Mouse (Mus musculus) CH12.LX (cell line): ENCODE results near the gene Fundc2. TPM values are rescaled to one million over a fixed set of nuclear protein-coding genes. Genes with fewer than 3 reads are reported as not detected.

ENCODE experiments used
- DNase-seq: peaks from one replicate; pipeline ENCODE4 v3.0.0-alpha.2; 2013; ENCODE audit errors: extremely low read depth
- H3K27ac ChIP-seq: 2 replicates; pipeline ENCODE4 v1.5.1; 2012; ENCODE audit warnings: low read depth, mild to moderate bottlenecking, control low read depth, moderate library complexity; ENCODE audit not compliant: insufficient read depth
- H3K27me3 ChIP-seq: replicated peaks from 2 replicates; pipeline ENCODE3; 2012; ENCODE audit warnings: inconsistent platforms
- H3K36me3 ChIP-seq, 2 experiments: replicated peaks in 1 of 2; 2 replicates each; pipeline versions ENCODE3 to v1.6.1; 2012; ENCODE audit warnings: inconsistent platforms in 1 of 2, low read length in 1 of 2, mild to moderate bottlenecking in 1 of 2, mixed read lengths in 1 of 2, moderate library complexity in 1 of 2; ENCODE audit not compliant: control insufficient read depth in 1 of 2, insufficient read depth in 1 of 2
- H3K4me1 ChIP-seq, 2 experiments: 2 replicates each; pipeline ENCODE4 v1.6.1; 2012; ENCODE audit warnings: inconsistent platforms in 1 of 2, moderate library complexity in 1 of 2; ENCODE audit not compliant: insufficient read depth in 2 of 2, control insufficient read depth in 1 of 2
- H3K4me2 ChIP-seq: 2 replicates; pipeline ENCODE4 v1.6.1; 2012; ENCODE audit warnings: low read depth, mild to moderate bottlenecking, control low read depth; ENCODE audit not compliant: poor library complexity, insufficient read depth, severe bottlenecking
- H3K4me3 ChIP-seq, 3 experiments: fragments of 150-350 bp in 1 of 3; sonication (generic) in 1 of 3; replicated peaks in 1 of 3; 2 replicates each; pipeline versions ENCODE3 to v1.5.1; 2011 to 2012; ENCODE audit warnings: low read depth in 2 of 3, low read length in 2 of 3, mild to moderate bottlenecking in 2 of 3, moderate library complexity in 2 of 3, control low read depth in 1 of 3, improper control_type of control experiment in 1 of 3, inconsistent platforms in 1 of 3, mixed read lengths in 1 of 3; ENCODE audit not compliant: poor library complexity in 1 of 3
- H3K79me2 ChIP-seq: replicated peaks from 2 replicates; pipeline ENCODE4 v1.6.1; 2012; ENCODE audit warnings: mild to moderate bottlenecking, moderate library complexity; ENCODE audit not compliant: control insufficient read depth, poor library complexity, insufficient read depth, severe bottlenecking; ENCODE audit errors: extremely low read depth
- H3K9ac ChIP-seq: 2 replicates; pipeline ENCODE4 v1.6.1; 2012; ENCODE audit warnings: low read depth, mild to moderate bottlenecking, control low read depth, moderate library complexity; ENCODE audit not compliant: insufficient read depth
- H3K9me3 ChIP-seq: replicated peaks from 2 replicates; pipeline ENCODE3; 2012; ENCODE audit warnings: low read length, inconsistent platforms, mixed read lengths
- BHLHE40 ChIP-seq: IDR thresholded peaks from 2 replicates; pipeline ENCODE4 v1.6.1; 2011; ENCODE audit warnings: mild to moderate bottlenecking, low read depth, low read length, improper control_type of control experiment
- CHD2 ChIP-seq: IDR thresholded peaks from 2 replicates; pipeline ENCODE4 v1.6.1; 2011; ENCODE audit warnings: low read length, improper control_type of control experiment
- CTCF ChIP-seq, 2 experiments: IDR thresholded peaks in 1 of 2; conservative IDR thresholded peaks in 1 of 2; 2 replicates each; pipeline ENCODE4 v1.5.1; 2011 to 2012; ENCODE audit warnings: low read depth in 2 of 2, low read length in 2 of 2, improper control_type of control experiment in 1 of 2, inconsistent platforms in 1 of 2, mild to moderate bottlenecking in 1 of 2, moderate library complexity in 1 of 2
- E2F4 ChIP-seq: IDR thresholded peaks from 2 replicates; pipeline ENCODE4 v1.6.1; 2011; ENCODE audit warnings: low read depth, low read length, improper control_type of control experiment; ENCODE audit not compliant: insufficient replicate concordance
- HCFC1 ChIP-seq: IDR thresholded peaks from 2 replicates; pipeline ENCODE4 v1.6.1; 2012; ENCODE audit warnings: low read depth, mild to moderate bottlenecking, inconsistent platforms, low read length, improper control_type of control experiment
- IRF4 ChIP-seq: IDR thresholded peaks from 2 replicates; pipeline ENCODE4 v1.6.1; 2014; ENCODE audit warnings: low read depth, mild to moderate bottlenecking, inconsistent platforms, low read length, improper control_type of control experiment
- JUN ChIP-seq: IDR thresholded peaks from 2 replicates; pipeline ENCODE4 v1.6.1; 2011; ENCODE audit warnings: low read depth, mild to moderate bottlenecking, low read length, improper control_type of control experiment, moderate library complexity; ENCODE audit not compliant: insufficient read depth
- MAFK ChIP-seq: IDR thresholded peaks from 2 replicates; pipeline ENCODE4 v1.6.1; 2011; ENCODE audit warnings: low read length, improper control_type of control experiment; ENCODE audit not compliant: insufficient replicate concordance
- MAX ChIP-seq: IDR thresholded peaks from 2 replicates; pipeline ENCODE4 v1.6.1; 2011; ENCODE audit warnings: low read length, improper control_type of control experiment
- MEF2A ChIP-seq: IDR thresholded peaks from 2 replicates; pipeline ENCODE4 v1.6.1; 2014; ENCODE audit warnings: low read depth, mild to moderate bottlenecking, inconsistent platforms, low read length, improper control_type of control experiment, borderline replicate concordance
- MXI1 ChIP-seq: IDR thresholded peaks from 2 replicates; pipeline ENCODE4 v1.6.1; 2011; ENCODE audit warnings: mild to moderate bottlenecking, low read depth, low read length, improper control_type of control experiment
- MYC ChIP-seq: IDR thresholded peaks from 2 replicates; pipeline ENCODE4 v1.6.1; 2011; ENCODE audit warnings: low read depth, mild to moderate bottlenecking, improper control_type of control experiment, low read length
- NELFE ChIP-seq: IDR thresholded peaks from 2 replicates; pipeline ENCODE4 v1.6.1; 2011; ENCODE audit warnings: low read depth, low read length, improper control_type of control experiment
- PAX5 ChIP-seq: IDR thresholded peaks from 2 replicates; pipeline ENCODE4 v1.6.1; 2012; ENCODE audit warnings: low read length, inconsistent platforms, mixed read lengths
- POLR2A ChIP-seq: IDR thresholded peaks from 2 replicates; pipeline ENCODE4 v1.6.1; 2011; ENCODE audit warnings: low read depth, mild to moderate bottlenecking, improper control_type of control experiment, low read length
- POLR2AphosphoS2 ChIP-seq: IDR thresholded peaks from 2 replicates; pipeline ENCODE4 v1.6.1; 2011; ENCODE audit warnings: low read depth, low read length, improper control_type of control experiment
- RAD21 ChIP-seq: IDR thresholded peaks from 2 replicates; pipeline ENCODE4 v1.6.1; 2011; ENCODE audit warnings: low read depth, mild to moderate bottlenecking, low read length, improper control_type of control experiment, moderate library complexity
- RCOR1 ChIP-seq: conservative IDR thresholded peaks from 2 replicates; pipeline ENCODE4 v1.6.1; 2012; ENCODE audit warnings: low read depth, mild to moderate bottlenecking, inconsistent platforms, low read length, improper control_type of control experiment
- SMC3 ChIP-seq: IDR thresholded peaks from 2 replicates; pipeline ENCODE4 v1.6.1; 2011; ENCODE audit warnings: low read depth, low read length, improper control_type of control experiment
- TCF12 ChIP-seq: IDR thresholded peaks from 2 replicates; pipeline ENCODE4 v1.6.1; 2014; ENCODE audit warnings: low read depth, mild to moderate bottlenecking, inconsistent platforms, low read length, improper control_type of control experiment
- UBTF ChIP-seq: IDR thresholded peaks from 2 replicates; pipeline ENCODE4 v1.6.1; 2012; ENCODE audit warnings: low read depth, mild to moderate bottlenecking, inconsistent platforms, low read length, improper control_type of control experiment, moderate library complexity
- USF1 ChIP-seq: IDR thresholded peaks from 2 replicates; pipeline ENCODE4 v1.6.1; 2014; ENCODE audit warnings: low read depth, mild to moderate bottlenecking, inconsistent platforms, low read length, improper control_type of control experiment
- USF2 ChIP-seq: conservative IDR thresholded peaks from 2 replicates; pipeline ENCODE4 v1.6.1; 2011; ENCODE audit warnings: low read depth, low read length, improper control_type of control experiment
- ZC3H11A ChIP-seq: IDR thresholded peaks from 2 replicates; pipeline ENCODE4 v1.6.1; 2012; ENCODE audit warnings: low read depth, mild to moderate bottlenecking, inconsistent platforms, low read length, improper control_type of control experiment
- ZKSCAN1 ChIP-seq: IDR thresholded peaks from 2 replicates; pipeline ENCODE4 v1.6.1; 2012; ENCODE audit warnings: low read depth, inconsistent platforms, low read length, improper control_type of control experiment, borderline replicate concordance
- ZNF384 ChIP-seq: IDR thresholded peaks from 2 replicates; pipeline ENCODE4 v1.6.1; 2012; ENCODE audit warnings: low read depth, low read length, improper control_type of control experiment, inconsistent platforms
- dilution Hi-C: fragments of 300-500 bp; cut with MboI; formaldehyde crosslinking; loops from 2 replicates; pipeline ENCODE4 v1.14.3; 2020; ENCODE audit warnings: low sequenced_read_pairs; ENCODE audit not compliant: extremely low pct_unique_long_range_greater_than_20kb, extremely low pct_ligation_motif_present
- in situ Hi-C: fragments of 300-500 bp; cut with MboI; formaldehyde crosslinking; loops from 3 replicates; pipeline ENCODE4 v1.14.3; 2019; ENCODE audit warnings: low sequenced_read_pairs, low pct_ligation_motif_present, low pct_unique_long_range_greater_than_20kb, mixed read lengths
- polyA plus RNA-seq: library from polyadenylated mRNA; unstranded; fragments of >175 nt; gene quantifications from 2 replicates; pipeline ENCODE4 v1.2.1, GENCODE M21; 2012; ENCODE audit warnings: low read depth; ENCODE audit not compliant: insufficient read length
- total RNA-seq, 2 experiments: library from RNA; depleted of rRNA; stranded (reverse); fragments of 300-350 nt in 1 of 2; fragments of >200 nt in 1 of 2; gene quantifications; 2 replicates each; pipeline ENCODE4 v1.2.3; 2012 to 2014

Gene Fundc2
- total and polyA plus RNA-seq, 3 experiments = 13.3 to 42.9 (median 27.4) TPM

GRCm38 (mm10) chrX:75381699-75382098 is 500 bp upstream of the Fundc2 start:
- no peaks in the 10 kb centered on the region; a peak in 1 of 4 replicates for H3K4me1 ChIP-seq
- no peaks in the 10 kb centered on the region for H3K27me3 ChIP-seq
- peak; percentile 93 for TF ChIP-seq BHLHE40
- TF ChIP-seq MAX = peak; percentile 26; the same call in 1 of the 2 replicates
- peak; percentile 68 for TF ChIP-seq ZNF384
- no peak for TF ChIP-seq CHD2
- no peak for TF ChIP-seq SMC3
- TF ChIP-seq MXI1 = peak; percentile 4; the same call in 1 of the 2 replicates
- TF ChIP-seq MYC = peak; percentile 60
- TF ChIP-seq, all 38 proteins: peak for 5
- Histone ChIP-seq H3K36me3 (no peaks in the 10 kb centered on the region), H3K9ac (peak overlapping the region; percentile 48; the same call in 1 of the 2 replicates), H3K9me3 (no peaks in the 10 kb centered on the region), H3K4me3 (peak overlapping the region in 2 of 3 experiments; percentile 56 to 58), H3K4me2 (no peak overlapping the region; the same call in 1 of the 2 replicates), H3K27ac (no peak overlapping the region), H3K79me2 (no peaks in the 10 kb centered on the region; the same call in 1 of the 2 replicates)
- DNase-seq = peak; percentile 37
- in situ Hi-C loops = no loop called here
- dilution Hi-C loops = no loop called here

- Histone ChIP-seq H3K27me3 (no peaks in the 10 kb centered on the region), H3K27ac (no peak overlapping the region), H3K4me2 (no peak overlapping the region), H3K79me2 (no peaks in the 10 kb centered on the region), H3K9ac (no peak overlapping the region), H3K9me3 (no peaks in the 10 kb centered on the region), H3K36me3 (peaks cover 0 to 17% of the 10 kb centered on the region in 2 experiments), H3K4me1 (no peaks in the 10 kb centered on the region), H3K4me3 (no peak overlapping the region)
- dilution Hi-C loops (no loop called here), in situ Hi-C loops (no loop called here)
- TF ChIP-seq MAFK (no peak), NELFE (no peak), PAX5 (no peak), MEF2A (peak; percentile 31; the same call in 1 of the 2 replicates), CHD2 (no peak), ZC3H11A (no peak), E2F4 (no peak), RCOR1 (no peak)
- DNase-seq = no peak
These were observed 17.3 kb downstream of the Fundc2 start for GRCm38 (mm10) chrX:75399471-75399870.

GRCm38 (mm10) chrX:75402668-75403067 is 20.5 kb downstream of the Fundc2 start:
- H3K27me3 ChIP-seq = no peaks in the 10 kb centered on the region
- no peaks in the 10 kb centered on the region for H3K4me1 ChIP-seq
- no peak for DNase-seq
- H3K36me3 ChIP-seq = peaks cover 0 to 9% of the 10 kb centered on the region in 2 experiments
- TF ChIP-seq ZNF384 (no peak), CTCF (conservative IDR thresholded peaks at IDR 0.05 in 1 of 2, IDR thresholded peaks at IDR 0.05 in 1 of 2; ENCODE audit: low read depth in 2 of 2, low read length in 2 of 2) (no peak), TCF12 (no peak), BHLHE40 (no peak), USF2 (no peak), E2F4 (no peak), POLR2AphosphoS2 (no peak), USF1 (no peak), IRF4 (no peak), ZKSCAN1 (no peak), ZC3H11A (no peak), UBTF (no peak), NELFE (no peak), JUN (no peak), MYC (no peak), POLR2A (no peak), RAD21 (no peak), HCFC1 (no peak)
- TF ChIP-seq, all 38 proteins: peak for 0
- Histone ChIP-seq H3K4me2 (no peak overlapping the region), H3K79me2 (no peaks in the 10 kb centered on the region), H3K27ac (no peak overlapping the region), H3K4me3 (no peak overlapping the region), H3K9me3 (no peaks in the 10 kb centered on the region), H3K9ac (no peak overlapping the region)
- dilution Hi-C loops = no loop called here
- in situ Hi-C loops = no loop called here
